In the genomic region with DNA sequence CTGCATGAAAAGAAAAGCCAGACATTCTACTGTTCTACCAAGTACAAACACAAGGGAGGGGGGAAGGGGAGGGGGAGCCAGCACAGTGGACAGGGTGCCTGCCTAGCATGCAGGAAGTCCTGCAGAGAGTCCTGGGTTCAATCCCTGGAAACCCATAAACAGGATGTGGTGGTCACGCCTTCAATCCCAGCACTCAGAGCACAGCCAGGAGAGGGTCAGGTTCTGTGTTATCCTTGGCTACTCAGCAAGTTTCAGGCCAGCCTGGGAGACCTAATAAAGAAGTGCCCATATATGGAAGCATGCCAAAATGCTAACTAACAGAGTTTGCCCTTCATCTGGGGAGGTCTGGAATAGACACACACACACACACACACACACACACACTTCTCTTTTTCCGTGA, we compare ENCODE assay signal across 8 mouse cellular contexts. TPM values are rescaled to one million over a fixed set of nuclear protein-coding genes. Genes with fewer than 3 reads are reported as not detected.
DNase-seq lines count a peak whose midpoint lies in the region; ATAC-seq and TF ChIP-seq lines count a peak whose summit lies in the region.

No protein-coding gene starts in this region.

- H3K4me3 ChIP-seq in embryonic facial prominence, embryonic 12.5 days, result no peak overlapping the region
- no peak overlapping the region for H3K4me3 ChIP-seq in hindbrain, postnatal 0 days (ENCODE audit: low read length)
- H3K4me3 ChIP-seq in liver, embryonic 14.5 days (ENCODE audit: insufficient read depth in 1 of 2, low read depth in 2 of 2, low read length in 2 of 2), result no peak overlapping the region

- no peaks in the 10 kb centered on the region for H3K27me3 ChIP-seq in embryonic facial prominence, embryonic 12.5 days
- no peaks in the 10 kb centered on the region for H3K27me3 ChIP-seq in hindbrain, postnatal 0 days (ENCODE audit: insufficient read depth, low read length)
- no peaks in the 10 kb centered on the region for H3K27me3 ChIP-seq in liver, embryonic 14.5 days (ENCODE audit: control insufficient read depth, insufficient read depth, low read length)

- 36% methylated on average over 2 of the region's 2 CpGs for WGBS in embryonic facial prominence, embryonic 12.5 days
- 25% methylated on average over 2 of the region's 2 CpGs for WGBS in hindbrain, postnatal 0 days
- 22% methylated on average over 2 of the region's 2 CpGs for WGBS in liver, embryonic 14.5 days (ENCODE audit: insufficient replicate concordance)

- H3K4me2 ChIP-seq in embryonic facial prominence, embryonic 12.5 days (replicated peaks), result no peak overlapping the region
- H3K4me2 ChIP-seq in hindbrain, postnatal 0 days (ENCODE audit: low read depth, low read length), result no peak overlapping the region
- H3K4me2 ChIP-seq in liver, embryonic 14.5 days (ENCODE audit: low read depth), result no peak overlapping the region

- no peaks in the 10 kb centered on the region for H3K9me3 ChIP-seq in embryonic facial prominence, embryonic 12.5 days
- no peaks in the 10 kb centered on the region for H3K9me3 ChIP-seq in hindbrain, postnatal 0 days (ENCODE audit: low read length)
- no peaks in the 10 kb centered on the region for H3K9me3 ChIP-seq in liver, embryonic 14.5 days (ENCODE audit: control insufficient read depth, low read length)

- H3K4me1 ChIP-seq in embryonic facial prominence, embryonic 12.5 days, result peaks cover 68% of the 10 kb centered on the region
- H3K4me1 ChIP-seq in hindbrain, postnatal 0 days (ENCODE audit: insufficient read depth, low read length), result peaks cover 36% of the 10 kb centered on the region
- peaks cover 21 to 56% of the 10 kb centered on the region in 2 experiments for H3K4me1 ChIP-seq in liver, embryonic 14.5 days (replicated peaks; ENCODE audit: control insufficient read depth in 2 of 2, insufficient read depth in 2 of 2, low read length in 1 of 2)

- no peaks in the 10 kb centered on the region for H3K36me3 ChIP-seq in embryonic facial prominence, embryonic 12.5 days
- H3K36me3 ChIP-seq in hindbrain, postnatal 0 days (ENCODE audit: insufficient read depth, low read length), result no peaks in the 10 kb centered on the region
- no peaks in the 10 kb centered on the region for H3K36me3 ChIP-seq in liver, embryonic 14.5 days (replicated peaks; ENCODE audit: control insufficient read depth, insufficient read depth, low read depth)

- no peak overlapping the region for H3K9ac ChIP-seq in embryonic facial prominence, embryonic 12.5 days
- H3K9ac ChIP-seq in hindbrain, postnatal 0 days (replicated peaks; ENCODE audit: low read length), result no peak overlapping the region
- H3K9ac ChIP-seq in liver, embryonic 14.5 days (replicated peaks), result no peak overlapping the region

- peak; percentile 42 for DNase-seq in adrenal gland, adult 2 months
- DNase-seq in adrenal gland, postnatal 14 days, result no peak
- peak; percentile 46 for DNase-seq in hindbrain, postnatal 0 days (ENCODE audit: low spot score)
- no peak for DNase-seq in liver, embryonic 14.5 days (ENCODE audit: low read depth in 3 of 3, low spot score in 3 of 3)
- DNase-seq in yolk sac, embryonic 10.5 days (ENCODE audit: low spot score), result peak; percentile 74
- DNase-seq in layer of hippocampus, postnatal 14 days (ENCODE audit: low spot score in 2 of 2), result no peak

- peak; percentile 72; the same call in 1 of the 2 replicates for ATAC-seq in embryonic facial prominence, embryonic 12.5 days (ENCODE audit: insufficient number of reproducible peaks, insufficient read depth, low FRiP score, low TSS enrichment)
- ATAC-seq in hindbrain, postnatal 0 days, result no peak
- ATAC-seq in liver, embryonic 14.5 days (ENCODE audit: insufficient read depth), result peak; percentile 16; the same call in 1 of the 2 replicates
- ATAC-seq in megakaryocyte-erythroid progenitor cell, adult 5-6 weeks (replicated peaks; ENCODE audit: low FRiP score, low TSS enrichment, poor library complexity, severe bottlenecking), result no peak

- no peak for TF ChIP-seq EP300 in liver, embryonic 14.5 days (IDR thresholded peaks at IDR 0.05; ENCODE audit: low read depth)

- TF ChIP-seq CTCF in hindbrain, postnatal 0 days (IDR thresholded peaks at IDR 0.05; ENCODE audit: low read depth), result no peak
- no peak for TF ChIP-seq CTCF in liver, embryonic 14.5 days (IDR thresholded peaks at IDR 0.05; ENCODE audit: low read depth)

- peak overlapping the region; percentile 71 for H3K27ac ChIP-seq in embryonic facial prominence, embryonic 12.5 days
- peak overlapping the region; percentile 49; the same call in 1 of the 2 replicates for H3K27ac ChIP-seq in hindbrain, postnatal 0 days
- H3K27ac ChIP-seq in liver, embryonic 14.5 days, result no peak overlapping the region

RNA-seq across cellular contexts. Expression of gene Rassf3, which starts 47.1 kb away (rescaled TPM):
- 10 to 100 TPM; 32.2 to 50.9 TPM for total RNA-seq in adrenal gland, adult 2 months (2021)
- 9.2 and 9.3 TPM in 2 replicates for polyA plus RNA-seq in adrenal gland, adult 2 months (2012; rRNA removed)
- 40.1 and 41.1 TPM in 2 replicates for total RNA-seq in adrenal gland, postnatal 14 days (2021)
- 23.1 and 24.7 TPM in 2 replicates for polyA plus RNA-seq in embryonic facial prominence, embryonic 12.5 days (2016; fragmentation: Nextera tagmentation; extraction: Ambion mirVana)
- 7.4 and 11.1 TPM in 2 replicates for total RNA-seq in hindbrain, postnatal 0 days (2014; rRNA removed)
- polyA plus RNA-seq in hindbrain, postnatal 0 days (2015; fragmentation: Nextera tagmentation; extraction: Ambion mirVana), result 5.7 and 6.0 TPM in 2 replicates
- 5.7 and 8.6 TPM in 2 replicates for polyA plus RNA-seq in liver, embryonic 14.5 days (2012; rRNA removed)
- polyA plus RNA-seq in liver, embryonic 14.5 days (2014; fragmentation: Nextera tagmentation; extraction: Ambion mirVana), result 7.9 and 10.8 TPM in 2 replicates
- 6.5 and 9.7 TPM in 2 replicates for total RNA-seq in megakaryocyte-erythroid progenitor cell, adult 5-6 weeks (2014; fragmentation: Nextera tagmentation)
- 12.1 and 13.4 TPM in 2 replicates for total RNA-seq in megakaryocyte-erythroid progenitor cell, adult 5-6 weeks (2017)
- total RNA-seq in layer of hippocampus, postnatal 14 days (2021), result 10 to 100 TPM; 12.0 to 12.6 TPM

Comparison
In these comparisons a context has a peak if more than half of its experiments do, and no peak if none do; other contexts are left out.
1. DNase-seq: peak in adrenal gland, adult 2 months (single experiment), hindbrain, postnatal 0 days (single experiment) and yolk sac, embryonic 10.5 days (single experiment); none in adrenal gland, postnatal 14 days (single experiment), liver, embryonic 14.5 days (0 of 3) and layer of hippocampus, postnatal 14 days (0 of 2).
2. ATAC-seq: peak in embryonic facial prominence, embryonic 12.5 days (single experiment) and liver, embryonic 14.5 days (single experiment); none in hindbrain, postnatal 0 days (single experiment) and megakaryocyte-erythroid progenitor cell, adult 5-6 weeks (single experiment).